Mouse (Mus musculus): ENCODE results near the gene Lpar5.

GRCm38 (mm10) chr6:125098513-125098912 lies 30.8 kb downstream of the Lpar5 start:
- TF ChIP-seq CTCF (IDR thresholded peaks at IDR 0.05; ENCODE audit: low read depth, low read length) (no peak), TAL1 (conservative IDR thresholded peaks at IDR 0.05; ENCODE audit: low read depth, low read length) (no peak), POLR2AphosphoS5 (IDR thresholded peaks at IDR 0.05; ENCODE audit: insufficient replicate concordance, low read depth, low read length) (no peak), GATA1 (IDR thresholded peaks at IDR 0.05; ENCODE audit: borderline replicate concordance, low read length) (no peak), GATA2 (IDR thresholded peaks at IDR 0.05; ENCODE audit: borderline replicate concordance, low read depth, low read length) (no peak)
